Mouse (Mus musculus): ENCODE data around the gene Zc2hc1b. TPM values are rescaled to one million over a fixed set of nuclear protein-coding genes. Genes with fewer than 3 reads are reported as not detected.

Gene Zc2hc1b
- total RNA-seq, 2 experiments from 2014 or later = not detected

DNA sequence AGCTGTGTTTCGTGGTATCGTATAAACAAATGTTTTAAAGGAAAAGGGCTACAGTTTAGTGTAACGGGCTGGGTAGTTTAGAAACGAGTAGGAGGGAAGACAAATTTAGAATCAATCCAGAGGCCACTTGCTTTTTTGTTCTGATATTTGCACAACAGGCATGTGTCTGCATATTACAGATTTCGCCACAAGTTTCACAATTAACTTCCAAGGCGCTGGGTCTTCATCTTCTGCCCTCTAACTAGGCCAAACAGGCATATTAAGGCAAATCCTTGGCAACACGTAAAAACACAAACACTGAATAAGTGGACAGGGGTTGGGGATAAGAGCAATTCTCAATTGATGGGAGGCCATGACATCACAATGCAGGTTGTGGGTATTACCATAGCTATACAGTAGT lies 2.0 kb downstream of the Zc2hc1b start:
- no peak for DNase-seq (ENCODE audit: low spot score in 2 of 2)

DNA sequence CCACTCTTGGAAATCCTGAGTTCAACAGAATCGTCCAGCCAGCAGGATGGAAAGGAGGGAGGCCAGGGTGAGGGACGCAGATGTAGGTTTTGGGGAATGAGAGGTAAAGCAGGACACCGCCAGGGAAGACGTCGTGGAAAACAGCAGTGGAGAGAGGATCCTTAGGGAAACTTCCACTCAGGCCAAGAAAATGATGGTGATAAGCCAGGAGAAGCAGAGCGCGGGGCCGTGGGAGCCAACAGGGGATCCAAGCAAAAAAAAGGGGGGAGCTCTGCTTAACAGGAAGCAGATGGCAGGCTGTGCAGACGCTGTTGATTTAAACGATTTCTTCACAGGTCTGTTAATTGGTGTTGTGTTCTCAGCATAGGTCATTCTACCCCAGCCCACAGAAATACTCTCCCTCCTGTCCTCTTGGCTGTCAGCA lies 5.0 kb downstream of the Zc2hc1b start:
- DNase-seq (ENCODE audit: low spot score in 2 of 2) = no peak

DNA sequence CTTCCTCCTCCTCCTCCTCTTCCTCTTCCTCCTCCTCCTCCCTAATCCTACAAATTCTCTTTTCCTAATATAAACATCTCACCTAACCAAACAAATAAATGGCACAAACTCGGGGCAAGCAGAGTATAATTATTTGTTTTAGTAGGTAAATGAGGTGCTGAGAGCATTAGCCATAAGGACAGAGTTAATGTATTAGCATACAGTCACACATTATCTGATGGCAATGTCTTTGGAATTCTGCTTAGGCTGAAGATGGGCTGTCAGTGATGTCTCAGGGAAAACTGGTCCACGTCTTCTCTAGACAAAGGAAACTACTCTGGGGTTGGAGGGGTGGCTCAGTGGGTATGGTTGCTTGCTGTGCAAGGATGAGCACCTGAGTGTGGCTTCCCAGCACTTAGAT lies 6.4 kb downstream of the Zc2hc1b start:
- no peak for DNase-seq (ENCODE audit: low spot score in 2 of 2)

- no peak for DNase-seq (ENCODE audit: low spot score in 2 of 2)
These were observed 6.9 kb downstream of the Zc2hc1b start for GRCm38 (mm10) chr10:13170739-13171448.

DNA sequence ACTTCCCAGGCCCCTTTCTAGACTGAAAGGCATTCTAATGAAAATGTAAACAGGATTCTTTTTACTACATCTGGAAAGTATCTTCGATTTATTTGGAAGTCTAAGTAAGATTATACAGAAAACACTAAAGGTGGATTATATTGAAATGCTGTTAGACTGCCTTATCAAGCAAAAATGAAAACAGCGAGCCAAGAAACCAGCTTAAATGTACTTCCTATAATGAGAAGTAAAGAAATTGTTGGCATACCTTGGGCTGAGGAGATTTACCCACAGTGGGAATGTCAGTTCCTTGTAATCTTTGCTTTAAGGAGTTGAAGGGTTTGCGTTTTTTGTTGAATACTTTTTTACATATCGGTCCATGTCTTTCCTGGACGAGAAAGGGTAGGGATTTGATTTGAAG lies 9.4 kb downstream of the Zc2hc1b start:
- no peak for DNase-seq (ENCODE audit: low spot score in 2 of 2)

GRCm38 (mm10) chr10:13162031-13162430 lies 15.8 kb downstream of the Zc2hc1b start:
- no peak for DNase-seq (ENCODE audit: low spot score in 2 of 2)

DNA sequence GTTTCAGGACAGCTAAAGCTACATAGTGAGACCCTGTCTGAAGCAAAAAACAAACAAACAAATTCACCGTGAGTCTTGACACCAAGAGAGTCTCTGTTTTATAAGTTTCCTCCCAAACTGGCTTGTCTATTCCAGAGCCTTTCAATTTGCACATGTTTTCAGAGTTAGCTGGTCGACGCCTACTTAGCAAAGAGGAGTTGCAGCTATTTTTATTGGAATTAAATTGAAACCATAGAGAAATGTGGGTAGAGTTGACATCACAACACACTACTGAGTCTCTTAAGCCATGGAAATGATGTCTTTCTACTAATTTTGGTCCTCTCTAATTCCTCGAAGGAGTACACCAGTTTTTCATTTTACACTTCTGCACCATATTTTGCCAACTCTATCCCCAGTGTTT lies 16.9 kb downstream of the Zc2hc1b start:
- DNase-seq (ENCODE audit: low spot score in 2 of 2) = peak in 1 of 2 experiments; percentile 6

DNA sequence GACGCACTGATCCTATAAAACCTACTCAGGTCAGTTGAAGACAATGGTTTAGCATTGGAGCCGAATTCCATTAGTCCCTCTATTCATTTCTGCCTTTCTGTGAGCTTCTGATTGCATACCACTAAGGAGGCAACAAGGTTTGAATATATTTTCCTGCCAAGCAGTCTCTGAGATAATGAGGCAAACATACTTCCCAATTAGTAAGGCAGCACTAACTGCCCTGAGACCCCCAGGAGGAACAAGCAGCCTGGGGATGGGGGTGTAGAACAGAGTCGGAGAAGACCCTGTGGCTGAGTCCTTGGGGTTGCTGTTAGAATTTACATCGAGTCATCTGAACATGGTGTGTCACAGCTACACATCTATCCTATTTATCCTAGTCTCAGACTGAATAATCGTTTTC lies 22.4 kb downstream of the Zc2hc1b start:
- DNase-seq (ENCODE audit: low spot score in 2 of 2) = no peak

- no peak for DNase-seq (ENCODE audit: low spot score in 2 of 2)
These were observed 24.9 kb downstream of the Zc2hc1b start for GRCm38 (mm10) chr10:13152811-13153364.

- DNase-seq (ENCODE audit: low spot score in 2 of 2) = no peak
These were observed 26.5 kb downstream of the Zc2hc1b start for GRCm38 (mm10) chr10:13151353-13151752.

DNA sequence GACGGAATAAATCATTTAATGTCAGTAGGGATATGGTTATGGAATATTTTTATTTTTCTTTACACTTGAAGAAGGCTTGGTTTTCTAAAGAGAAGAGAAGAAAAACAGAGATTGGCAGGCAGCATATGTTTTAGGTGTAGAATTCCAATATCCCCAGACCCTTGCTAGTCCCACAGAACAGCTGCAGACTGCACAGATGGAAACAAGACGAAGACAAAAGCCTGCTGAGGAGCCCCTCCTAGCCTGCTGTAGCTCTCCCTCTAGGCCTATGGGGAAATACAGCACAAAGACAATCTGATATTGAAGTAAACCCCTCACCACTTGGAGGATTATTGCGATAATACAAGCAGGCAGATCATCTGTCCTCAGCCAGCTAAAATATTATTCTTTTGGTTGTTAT lies 27.4 kb downstream of the Zc2hc1b start:
- no peak for DNase-seq (ENCODE audit: low spot score in 2 of 2)

DNA sequence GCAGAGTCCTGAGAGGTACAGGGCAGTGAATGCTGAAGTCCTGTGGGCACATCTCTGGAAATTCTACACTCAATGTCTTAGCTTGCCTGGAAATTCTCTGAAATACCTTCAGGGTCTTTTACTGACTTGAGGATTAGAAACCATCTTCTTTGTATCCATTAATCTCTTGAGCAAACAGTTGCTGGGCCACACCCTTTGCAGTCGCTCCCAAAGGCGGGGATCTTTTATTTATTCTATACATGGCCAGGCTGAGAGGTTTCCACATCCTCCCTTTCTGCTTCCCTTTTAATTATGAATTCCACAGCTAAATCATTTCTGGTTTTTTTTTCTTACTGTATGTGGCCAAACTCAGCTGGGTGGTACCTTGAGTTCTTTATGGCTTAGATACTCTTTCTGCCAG lies 37.4 kb downstream of the Zc2hc1b start:
- no peak for DNase-seq (ENCODE audit: low spot score in 2 of 2)

- no peak for DNase-seq (ENCODE audit: low spot score in 2 of 2)
These were observed 39.9 kb downstream of the Zc2hc1b start for GRCm38 (mm10) chr10:13137906-13138305.

DNA sequence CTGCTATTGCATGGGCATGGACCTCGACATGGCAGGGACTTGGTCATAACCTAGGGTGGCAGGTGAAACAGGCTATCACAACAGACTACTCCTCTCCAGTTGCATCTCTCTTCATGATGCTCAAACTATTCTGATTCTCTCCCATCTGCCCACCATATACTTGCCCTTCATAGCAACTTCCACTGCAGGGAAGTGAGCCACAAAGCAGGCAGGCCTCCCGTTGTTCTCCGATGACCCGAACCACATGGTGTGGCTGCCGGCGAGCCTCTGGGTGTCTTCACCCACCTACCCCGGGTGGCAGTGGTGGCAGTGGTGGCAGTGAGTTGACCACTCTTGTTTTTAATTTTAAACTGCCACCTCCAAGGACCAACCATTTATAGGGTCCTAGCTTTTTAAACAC lies 42.1 kb downstream of the Zc2hc1b start:
- no peak for DNase-seq (ENCODE audit: low spot score in 2 of 2)

- no peak for DNase-seq (ENCODE audit: low spot score in 2 of 2)
These were observed 42.5 kb downstream of the Zc2hc1b start for GRCm38 (mm10) chr10:13135276-13135675.

DNA sequence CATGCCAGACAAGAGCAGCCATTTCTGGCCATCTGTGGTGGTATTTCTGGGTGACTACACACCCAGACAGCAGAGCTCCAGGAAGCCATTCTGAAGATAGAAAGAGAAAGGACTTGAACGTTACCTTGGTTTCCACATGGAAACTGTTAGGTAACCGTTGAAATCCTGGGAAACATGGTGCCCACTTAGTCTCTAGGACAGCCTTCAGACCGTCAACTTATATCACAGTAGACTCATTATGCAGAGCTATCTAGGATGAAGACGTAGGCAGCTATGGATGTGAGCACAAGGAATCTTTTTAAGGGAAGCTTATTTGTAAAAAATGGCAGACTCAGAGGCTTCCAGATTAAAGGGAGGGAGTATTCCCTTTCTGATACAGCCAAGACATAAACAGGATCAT lies 44.0 kb downstream of the Zc2hc1b start:
- DNase-seq (ENCODE audit: low spot score in 2 of 2) = no peak

- DNase-seq (ENCODE audit: low spot score in 2 of 2) = no peak
These were observed 49.9 kb downstream of the Zc2hc1b start for GRCm38 (mm10) chr10:13127946-13128345.

DNA sequence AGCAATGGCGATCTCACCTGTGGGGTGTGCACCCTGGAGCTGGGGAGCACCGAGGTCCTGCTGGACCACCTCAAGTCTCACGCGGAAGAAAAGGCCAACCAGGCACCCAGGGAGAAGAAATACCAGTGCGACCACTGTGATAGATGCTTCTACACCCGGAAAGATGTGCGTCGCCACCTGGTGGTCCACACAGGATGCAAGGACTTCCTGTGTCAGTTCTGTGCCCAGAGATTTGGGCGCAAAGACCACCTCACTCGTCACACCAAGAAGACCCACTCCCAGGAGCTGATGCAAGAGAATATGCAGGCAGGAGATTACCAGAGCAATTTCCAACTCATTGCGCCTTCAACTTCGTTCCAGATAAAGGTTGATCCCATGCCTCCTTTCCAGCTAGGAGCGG lies 50.5 kb downstream of the Zc2hc1b start:
- DNase-seq (ENCODE audit: low spot score in 2 of 2) = no peak

DNA sequence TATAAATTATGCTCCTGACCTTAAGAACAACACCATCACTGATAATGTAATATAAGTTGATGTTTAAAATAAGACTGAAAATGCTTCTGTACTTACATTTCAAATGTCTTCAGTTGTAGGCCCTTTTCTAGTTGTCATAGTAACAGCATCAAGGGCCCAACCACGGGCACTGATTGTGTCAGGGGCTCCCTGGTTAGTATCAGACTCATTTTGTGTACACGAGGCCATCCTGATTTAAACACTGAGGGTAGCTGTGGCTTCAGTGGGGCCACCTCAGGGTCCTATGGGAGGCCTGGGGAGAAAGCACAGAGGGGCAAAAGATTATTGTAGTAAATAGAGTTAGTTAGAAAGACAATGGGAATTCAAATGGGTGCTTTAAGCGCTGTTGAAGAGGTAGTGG lies 52.0 kb downstream of the Zc2hc1b start:
- no peak for DNase-seq (ENCODE audit: low spot score in 2 of 2)

- DNase-seq (ENCODE audit: low spot score in 2 of 2) = no peak
These were observed 58.5 kb downstream of the Zc2hc1b start for GRCm38 (mm10) chr10:13119300-13119699.

GRCm38 (mm10) chr10:13118770-13119102 lies 59.1 kb downstream of the Zc2hc1b start:
- no peak for DNase-seq (ENCODE audit: low spot score in 2 of 2)

DNA sequence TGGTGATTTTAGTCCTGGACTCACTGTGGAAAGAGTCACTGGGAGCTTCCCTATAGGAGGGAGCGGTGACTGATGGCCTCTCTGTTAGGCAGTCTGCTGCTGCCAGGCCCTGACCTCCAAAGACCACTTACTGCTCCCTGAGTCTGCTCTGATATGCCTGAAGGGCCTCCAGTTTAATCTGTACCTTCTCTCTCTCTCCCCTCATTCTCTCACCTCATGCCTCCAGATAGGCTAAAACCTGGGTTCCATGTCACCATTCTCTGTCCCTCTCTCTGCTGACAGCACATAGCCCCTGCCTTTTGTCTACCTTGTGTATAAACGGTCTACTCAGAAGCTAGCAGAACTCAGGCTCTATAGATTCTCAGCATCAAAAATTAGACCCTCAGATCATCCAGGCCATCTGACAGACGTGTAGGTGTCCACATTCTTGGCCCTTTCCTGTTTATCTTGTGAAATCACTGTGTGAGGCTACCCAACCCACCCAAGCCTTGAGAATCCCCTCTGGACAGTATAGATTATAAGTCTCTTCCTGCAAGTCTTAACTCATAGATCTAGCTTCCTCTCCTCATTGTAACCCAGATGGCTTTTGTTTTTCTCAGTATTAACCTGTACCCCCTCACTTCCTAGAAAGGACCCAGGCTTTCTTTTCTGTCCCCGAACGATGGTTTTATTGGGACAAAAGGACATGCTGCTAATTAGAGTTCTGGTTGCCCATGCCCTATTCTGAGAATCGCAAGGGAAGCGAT lies 59.6 kb downstream of the Zc2hc1b start:
- no peak for DNase-seq (ENCODE audit: low spot score in 2 of 2)

All from left cerebral cortex, adult 18-20 months (tissue).